Mouse (Mus musculus): ENCODE results near the gene Atp5j2. TPM values are rescaled to one million over a fixed set of nuclear protein-coding genes. Genes with fewer than 3 reads are reported as not detected.

Atp5j2 gene
- total RNA-seq, 4 experiments from 2014 or later, result 1,197 to 1,936 (median 1,535) TPM

Other genes starting within 250 kb of the Atp5j2 start
- gene Smurf1, start 226.2 kb downstream of the Atp5j2 start, total RNA-seq (2022), result 10 to 100 TPM; 29.5 to 34.9 (median 30.3) TPM
- gene Gm4871, start 159.3 kb downstream of the Atp5j2 start, total RNA-seq (2022), result not detected
- not detected for gene 1700018F24Rik, start 149.1 kb downstream of the Atp5j2 start, total RNA-seq (2022)
- 10 to 100 TPM; 59.9 to 67.2 (median 63.8) TPM for gene Arpc1a, start 108.2 kb downstream of the Atp5j2 start, total RNA-seq (2022)
- gene Kpna7, start 108.0 kb downstream of the Atp5j2 start, total RNA-seq (2022), result not detected
- 10 to 100 TPM; 46.0 to 70.3 (median 55.0) TPM for gene Arpc1b, start 77.8 kb downstream of the Atp5j2 start, total RNA-seq (2022)
- 10 to 100 TPM; 30.2 to 50.2 (median 42.8) TPM for gene Pdap1, start 51.8 kb downstream of the Atp5j2 start, total RNA-seq (2022)
- gene Bud31, start 51.7 kb downstream of the Atp5j2 start, total RNA-seq (2022), result 10 to 100 TPM; 53.1 to 60.7 (median 57.3) TPM
- gene Ptcd1, start 25.0 kb downstream of the Atp5j2 start, total RNA-seq (2022), result 10 to 100 TPM; 26.0 to 29.3 (median 26.9) TPM
- 10 to 100 TPM; 10.0 to 12.4 (median 12.0) TPM for gene Cpsf4, start 24.8 kb downstream of the Atp5j2 start, total RNA-seq (2022)
- 1 to 10 TPM; 5.7 to 8.2 (median 6.5) TPM for gene Zkscan14, start 9.8 kb upstream of the Atp5j2 start, total RNA-seq (2022)
- 10 to 100 TPM in 1 of 4 experiments, 1 to 10 TPM in 3; 8.2 to 10.1 (median 9.2) TPM for gene Zkscan5, start 12.5 kb upstream of the Atp5j2 start, total RNA-seq (2022)
- gene Zfp655, start 39.7 kb upstream of the Atp5j2 start, total RNA-seq (2022), result 10 to 100 TPM; 29.1 to 31.3 (median 30.2) TPM
- gene Zscan25, start 88.4 kb upstream of the Atp5j2 start, total RNA-seq (2022), result 10 to 100 TPM in 3 of 4 experiments, 1 to 10 TPM in 1; 8.4 to 11.9 (median 10.7) TPM
- gene Cyp3a57, start 153.2 kb upstream of the Atp5j2 start, total RNA-seq (2022), result not detected